Mouse (Mus musculus) MEL-GATA-1-ER (cell line): ENCODE data around the gene Als2.

Source experiments
- DNase-seq: peaks from one replicate; pipeline ENCODE4 v3.0.0-alpha.2; 2012; ENCODE audit warnings: low read depth; ENCODE audit errors: extremely low read depth

Gene Als2

DNA sequence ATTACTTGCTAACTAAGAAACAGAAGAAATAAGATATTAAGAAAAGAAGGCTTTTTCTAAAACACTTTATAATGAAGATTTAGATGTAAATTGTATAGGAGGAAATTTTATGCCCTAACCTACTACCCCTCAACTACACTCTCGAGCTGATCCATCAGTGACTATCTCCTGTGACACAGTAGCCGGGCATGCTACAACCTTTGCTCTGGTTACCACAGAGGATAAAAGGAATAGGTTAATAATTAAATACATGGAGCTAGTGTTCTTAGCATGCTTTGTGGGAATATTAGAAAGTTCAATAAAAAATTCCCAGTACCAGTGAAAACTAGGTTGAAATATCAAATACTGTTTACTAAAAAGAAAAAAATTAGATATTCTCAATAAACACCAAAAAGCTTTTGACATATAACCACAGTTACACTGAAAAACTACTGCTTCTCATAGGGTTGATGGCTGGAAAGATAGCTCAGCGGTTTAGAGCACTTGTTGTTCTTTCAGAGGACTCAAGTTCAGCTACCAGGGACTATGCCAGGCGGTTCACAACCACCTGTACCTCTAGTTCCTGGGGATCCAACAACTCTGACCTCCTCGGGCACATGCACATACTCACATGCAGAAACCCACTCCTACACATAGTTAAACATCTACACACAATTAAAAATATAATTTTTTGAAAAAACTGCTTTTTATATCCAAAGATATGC, 24.8 kb downstream of the Als2 start:
- DNase-seq, result no peak

DNA sequence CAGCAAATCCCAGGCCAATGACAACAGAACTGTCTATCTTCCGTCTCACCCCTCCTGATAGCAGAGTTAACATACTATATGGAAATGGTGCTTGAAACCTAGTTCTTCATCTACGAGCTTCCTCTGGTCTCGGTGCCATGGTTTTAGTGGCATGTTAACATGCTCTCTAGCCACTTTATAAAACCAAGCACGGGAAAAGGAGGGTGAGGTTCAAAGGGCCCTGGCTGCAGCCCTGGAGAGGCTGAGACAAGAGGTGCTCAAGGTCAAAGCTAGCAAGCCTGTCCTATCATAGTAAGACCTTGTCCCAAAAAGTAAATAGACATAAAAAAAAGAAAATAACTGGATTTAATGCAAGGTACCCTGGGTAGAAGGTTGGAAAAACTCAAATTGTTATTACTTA, 25.4 kb downstream of the Als2 start:
- DNase-seq, result no peak

DNA sequence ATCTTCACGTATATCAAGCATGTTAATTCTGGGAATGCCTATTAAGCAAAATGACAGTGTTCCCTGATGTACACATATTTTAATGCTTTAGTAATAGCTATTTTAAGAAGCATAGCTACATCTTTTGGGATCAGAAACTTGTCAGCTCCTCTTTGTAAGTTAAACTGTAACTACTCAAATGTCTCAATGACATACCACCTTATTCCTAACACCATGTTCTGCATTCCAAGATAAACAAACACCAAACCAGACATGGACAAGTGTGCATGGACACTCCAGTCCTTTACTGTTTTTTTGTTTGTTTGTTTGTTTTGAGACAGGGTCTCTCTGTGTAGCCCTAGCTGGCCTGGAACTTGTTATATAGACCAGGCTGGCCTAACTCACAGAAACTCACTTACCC, 28.7 kb downstream of the Als2 start:
- no peak for DNase-seq

DNA sequence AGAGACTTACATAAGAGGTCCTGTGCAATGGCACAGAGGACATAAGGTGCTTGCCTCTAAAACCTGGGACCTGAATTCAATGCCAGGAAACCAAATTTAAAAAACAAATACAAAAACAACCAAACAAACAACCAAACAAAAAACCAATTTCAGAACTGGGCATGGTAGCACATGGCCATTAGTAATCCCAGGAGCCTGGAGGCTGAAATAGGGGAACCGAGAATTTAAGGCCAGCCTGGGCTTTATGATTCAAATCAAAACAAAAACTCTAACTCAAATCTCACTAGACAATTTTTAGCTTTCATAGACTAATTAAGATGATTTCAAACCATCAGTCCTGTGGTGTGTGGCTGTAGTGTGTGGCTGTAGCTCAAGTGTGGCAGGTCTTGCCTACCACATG, 32.5 kb downstream of the Als2 start:
- no peak for DNase-seq

DNA sequence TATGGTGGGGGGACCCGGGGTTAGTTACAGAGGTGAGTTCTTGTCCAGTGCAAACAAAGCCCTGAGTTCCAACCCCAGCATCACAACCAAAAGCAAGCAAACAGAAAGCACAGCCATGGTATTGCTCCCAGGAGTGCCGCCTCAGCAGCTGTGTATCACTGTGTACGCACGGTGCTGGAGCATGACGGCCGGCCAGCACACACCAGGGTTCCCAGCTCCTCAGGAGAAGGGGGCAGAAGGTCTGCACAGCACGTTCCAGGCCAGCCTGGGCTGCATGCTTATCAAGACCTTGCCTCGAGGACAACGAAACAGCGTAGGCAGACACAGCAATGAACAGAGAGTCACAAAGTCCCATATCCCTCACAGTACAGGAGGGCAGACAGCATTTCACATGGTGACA, 34.7 kb downstream of the Als2 start:
- no peak for DNase-seq

DNA sequence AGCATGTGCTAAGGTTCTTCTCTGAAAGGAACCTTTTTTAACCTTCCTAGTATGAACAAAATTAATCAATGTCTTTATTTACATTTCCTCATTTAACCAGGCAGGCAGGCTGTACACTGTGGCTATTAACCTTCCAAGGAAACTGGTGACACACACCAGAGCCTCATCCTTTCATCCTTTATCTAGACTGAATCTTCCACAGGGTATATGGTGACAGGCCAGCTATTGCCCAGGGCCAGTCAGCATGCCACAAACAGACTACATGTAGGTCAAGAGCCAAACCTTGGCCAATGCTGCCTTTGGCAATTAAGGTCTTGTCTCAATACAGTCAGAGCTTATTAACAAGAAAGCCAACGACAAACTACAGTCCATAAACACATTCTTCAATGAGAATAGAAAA, 35.5 kb downstream of the Als2 start:
- no peak for DNase-seq

DNA sequence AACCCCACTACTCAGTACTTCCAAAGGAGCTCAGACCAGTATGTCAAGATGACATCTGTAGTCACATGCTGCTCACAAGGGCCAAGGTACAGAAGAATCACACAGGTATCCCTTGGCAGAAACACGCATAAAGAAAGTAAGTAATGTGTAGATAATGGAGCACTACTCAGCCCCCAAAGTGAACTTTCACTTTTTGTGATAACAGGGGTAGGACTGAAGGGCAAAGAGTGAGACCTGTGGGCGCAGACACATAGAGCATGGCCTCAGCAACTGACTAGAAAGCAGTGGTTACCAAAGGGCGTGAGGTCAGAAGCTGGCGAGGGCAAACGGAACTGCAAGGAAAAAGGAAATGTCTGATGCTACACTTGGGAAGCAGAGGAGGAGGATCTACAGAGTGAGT, 36.1 kb downstream of the Als2 start:
- DNase-seq, result no peak

DNA sequence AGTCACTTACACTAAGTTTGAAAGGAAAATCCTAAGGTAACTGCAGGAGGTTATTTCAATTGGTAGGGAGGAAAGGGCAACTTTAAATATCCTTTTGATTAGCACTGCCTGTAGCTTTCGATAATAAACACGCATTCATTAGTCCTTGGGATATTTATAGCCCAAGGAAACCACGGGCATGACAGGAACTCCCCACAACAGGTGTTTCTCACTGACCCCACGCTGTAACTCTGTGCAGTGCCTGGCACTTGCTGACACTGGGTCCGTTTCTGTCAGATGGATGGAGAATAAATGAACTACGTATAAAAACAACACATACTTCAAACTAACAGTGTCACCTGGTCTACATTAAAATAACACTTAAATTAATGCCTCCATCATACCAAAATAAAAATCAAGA, 42.1 kb downstream of the Als2 start:
- DNase-seq, result no peak

DNA sequence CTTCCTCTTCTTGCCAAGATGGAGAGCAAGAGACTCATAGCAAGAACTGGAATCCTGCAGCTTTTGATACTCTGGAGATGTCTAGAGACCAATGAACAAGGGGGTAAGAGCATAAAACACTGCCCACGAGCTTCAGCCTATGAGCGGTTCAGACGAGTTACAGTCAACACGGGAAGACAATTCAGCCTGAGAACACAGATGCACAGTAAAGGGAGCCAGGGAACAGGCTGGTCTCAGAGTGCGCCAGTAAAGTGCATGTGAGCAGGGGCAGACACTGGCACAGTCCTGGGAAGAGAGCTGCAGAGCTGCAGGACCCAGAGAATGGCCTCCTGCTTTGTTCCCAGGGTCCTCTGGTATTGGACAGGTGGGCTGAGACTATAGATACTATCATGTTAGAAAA, 49.2 kb downstream of the Als2 start:
- DNase-seq, result no peak

DNA sequence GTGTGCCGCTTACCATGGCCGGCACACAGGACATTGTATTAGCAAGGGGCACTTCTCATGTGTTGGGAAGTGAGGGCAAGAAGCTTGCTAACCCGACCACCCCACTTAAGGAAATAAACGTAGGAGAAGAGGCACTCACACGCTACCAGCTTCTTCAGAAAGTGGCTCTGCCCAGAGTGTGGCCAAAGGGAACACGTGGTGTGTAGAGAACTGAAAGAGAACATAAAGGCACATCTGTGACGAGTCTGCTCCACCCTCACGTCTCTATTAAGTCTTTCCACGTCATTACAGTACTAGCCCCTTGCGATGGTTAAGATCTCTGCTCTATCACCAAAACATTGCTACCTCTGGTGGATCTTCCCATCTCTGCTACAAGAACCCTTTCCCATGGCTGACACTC, 50.7 kb downstream of the Als2 start:
- no peak for DNase-seq

DNA sequence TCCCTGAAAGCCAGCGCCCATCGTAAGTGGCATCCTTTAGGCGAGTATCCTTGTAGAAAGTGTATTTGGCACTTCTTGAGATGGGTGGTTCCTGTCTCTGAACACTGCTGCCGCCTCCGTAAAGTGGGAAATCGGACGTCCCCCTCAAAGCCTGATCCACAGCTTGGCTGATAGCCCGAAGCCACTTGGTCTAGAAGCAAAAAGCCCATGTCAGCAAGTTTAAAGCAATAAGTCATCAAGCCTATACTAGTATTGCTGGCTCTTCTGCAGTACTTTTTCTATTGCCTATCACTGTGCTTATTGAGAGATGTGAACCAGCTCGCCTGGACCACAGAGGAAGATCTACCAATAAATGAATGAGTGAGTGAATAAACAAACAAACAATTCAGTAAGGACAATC, 51.6 kb downstream of the Als2 start:
- no peak for DNase-seq

DNA sequence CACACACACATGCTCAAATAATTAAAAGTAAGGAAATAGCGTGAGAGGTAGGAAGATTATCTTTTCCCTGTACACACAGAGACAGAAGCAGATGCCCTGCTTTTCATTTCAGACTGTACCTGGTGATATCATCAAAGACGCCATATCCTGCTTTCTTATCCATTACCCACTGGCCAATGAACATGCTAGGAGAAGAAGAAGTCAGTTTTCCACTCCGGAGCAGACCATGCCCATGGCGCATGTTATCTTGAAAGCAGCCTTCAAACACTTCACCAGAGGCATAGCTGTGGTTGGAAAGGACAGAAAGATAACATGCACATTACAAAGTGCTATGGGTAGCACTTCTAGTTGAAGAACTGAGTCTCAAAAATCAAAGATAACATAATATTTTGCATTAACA, 54.0 kb downstream of the Als2 start:
- DNase-seq, result peak; percentile 90

DNA sequence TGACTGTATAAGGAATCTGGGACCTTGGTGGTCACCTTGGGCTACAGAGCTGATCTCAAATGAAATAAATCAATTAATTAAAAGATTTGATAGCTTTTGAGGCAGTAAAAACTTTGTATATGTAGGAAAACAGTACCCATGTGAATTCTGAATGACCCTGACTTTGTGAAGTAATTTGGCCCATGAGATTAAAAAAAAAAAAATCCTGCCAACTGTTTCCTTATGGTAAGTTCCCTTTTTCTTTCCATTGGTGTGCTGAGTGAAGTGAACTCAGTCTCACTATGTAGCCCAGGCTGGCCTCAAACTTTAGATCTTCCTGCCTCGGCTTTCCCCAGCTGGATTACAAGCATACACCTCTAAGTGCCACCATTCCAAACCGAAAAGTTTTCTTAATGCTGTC, 54.7 kb downstream of the Als2 start:
- peak; percentile 26 for DNase-seq

DNA sequence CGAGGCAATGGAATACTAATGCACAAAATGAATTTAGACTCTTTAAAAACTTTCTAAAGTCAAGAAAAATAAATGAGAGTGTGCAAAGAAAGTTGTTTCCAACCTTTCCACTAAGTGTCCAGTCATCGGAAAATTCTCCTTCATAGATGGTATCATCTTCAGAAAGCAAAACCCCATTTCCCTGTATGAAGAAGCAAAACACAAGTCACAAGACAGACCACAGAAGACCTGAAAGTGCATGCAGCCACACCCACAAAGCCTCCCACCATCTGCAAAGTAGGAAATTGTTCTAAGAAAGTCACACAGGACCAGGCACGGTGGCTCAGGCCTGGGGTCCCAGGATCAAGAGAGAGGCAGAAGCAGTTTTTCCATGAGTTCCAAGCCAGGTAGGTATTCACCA, 57.0 kb downstream of the Als2 start:
- DNase-seq, result no peak

DNA sequence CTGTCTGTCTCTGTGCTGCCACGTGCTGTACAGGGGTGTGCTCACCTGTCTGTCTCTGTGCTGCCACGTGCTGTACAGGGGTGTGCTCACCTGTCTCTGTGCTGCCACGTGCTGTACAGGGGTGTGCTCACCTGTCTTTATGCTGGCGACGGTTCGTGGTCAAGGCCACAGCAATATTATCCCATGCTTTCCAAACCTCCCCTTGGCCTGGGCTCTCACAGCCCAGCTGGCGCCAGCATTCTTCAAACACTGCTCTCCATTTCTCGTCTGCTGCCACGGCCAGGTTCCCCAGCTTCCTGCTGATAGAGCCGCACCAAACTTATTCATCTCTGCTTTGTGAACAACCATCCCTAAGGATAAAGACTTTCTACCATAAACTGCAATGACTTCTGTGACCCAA, 58.6 kb downstream of the Als2 start:
- no peak for DNase-seq

DNA sequence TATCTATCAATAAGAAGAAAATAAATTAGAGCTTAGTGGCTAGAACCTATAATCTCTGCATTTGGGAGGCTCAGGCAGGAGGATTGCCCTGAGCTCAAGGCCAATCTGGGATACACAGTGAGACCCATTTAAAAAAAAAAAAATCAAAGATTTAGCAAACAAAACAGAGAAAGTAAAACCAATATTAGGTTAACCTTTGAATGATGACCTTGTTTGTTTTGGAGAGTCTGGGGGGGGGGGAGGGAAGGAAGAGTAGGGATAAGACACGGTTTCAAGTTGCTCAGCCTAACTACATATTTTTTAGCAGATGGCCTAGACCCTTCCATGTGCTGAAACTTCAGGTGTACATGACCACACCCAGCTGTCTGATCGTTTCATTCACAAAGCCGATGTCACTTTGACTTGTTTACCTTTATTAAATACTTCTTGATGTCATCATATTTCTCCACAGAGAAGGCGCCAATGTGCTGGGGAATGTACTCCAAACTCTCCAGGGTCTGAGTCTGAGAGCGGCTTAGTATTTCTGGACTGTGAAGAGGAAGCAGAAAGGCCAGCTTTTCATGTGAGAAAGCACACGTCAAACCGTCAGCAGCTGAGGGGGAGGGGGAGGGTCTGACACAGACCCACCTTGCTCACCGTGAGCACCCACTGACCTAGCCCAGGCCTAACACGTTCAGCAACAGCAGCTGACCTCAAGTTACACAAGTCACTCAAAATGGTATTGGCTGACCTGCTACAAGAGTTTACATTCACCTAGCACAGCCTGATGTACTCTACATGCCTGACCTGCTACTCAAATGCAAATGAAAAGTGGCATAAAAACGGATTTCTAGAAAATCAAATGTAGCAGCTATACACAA, 62.3 kb downstream of the Als2 start:
- no peak for DNase-seq

DNA sequence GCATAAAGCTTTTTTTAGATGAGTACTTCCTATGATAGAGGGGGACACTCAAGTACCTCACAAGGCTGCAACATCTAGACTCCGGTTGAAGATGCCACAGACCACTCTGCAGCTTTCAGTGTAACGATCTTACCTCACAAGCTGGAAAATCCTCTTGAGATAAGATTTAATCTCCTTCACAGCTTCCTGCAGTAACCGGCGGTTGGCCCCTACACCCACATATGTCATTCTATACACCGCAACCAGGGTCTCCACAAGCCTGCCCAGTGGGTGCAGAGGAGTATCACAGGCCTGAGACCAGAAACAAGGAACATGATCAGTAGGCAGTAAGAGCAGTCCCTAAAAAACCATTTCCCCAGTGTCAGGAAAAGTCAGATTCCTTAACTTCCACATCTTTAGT, 64.0 kb downstream of the Als2 start:
- DNase-seq, result no peak

DNA sequence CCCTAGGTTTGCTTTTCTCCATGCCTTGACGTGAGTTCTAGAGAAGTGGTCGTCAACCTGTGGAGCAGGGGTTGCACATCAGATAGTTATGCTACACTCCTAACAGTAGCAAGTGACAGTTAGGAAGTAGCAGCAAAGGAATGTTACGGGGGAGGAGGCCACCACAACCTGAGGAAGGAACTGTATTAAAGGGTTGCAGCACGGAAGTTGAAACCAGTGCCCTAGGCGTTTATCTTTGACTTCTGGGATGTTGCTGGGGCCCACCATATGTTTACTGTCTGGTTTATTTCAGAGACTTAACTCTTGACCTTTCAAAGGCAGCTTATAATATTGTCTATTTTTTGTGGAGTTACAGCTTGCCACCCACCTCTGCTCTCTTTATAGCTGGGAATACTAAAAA, 65.2 kb downstream of the Als2 start:
- DNase-seq, result no peak

DNA sequence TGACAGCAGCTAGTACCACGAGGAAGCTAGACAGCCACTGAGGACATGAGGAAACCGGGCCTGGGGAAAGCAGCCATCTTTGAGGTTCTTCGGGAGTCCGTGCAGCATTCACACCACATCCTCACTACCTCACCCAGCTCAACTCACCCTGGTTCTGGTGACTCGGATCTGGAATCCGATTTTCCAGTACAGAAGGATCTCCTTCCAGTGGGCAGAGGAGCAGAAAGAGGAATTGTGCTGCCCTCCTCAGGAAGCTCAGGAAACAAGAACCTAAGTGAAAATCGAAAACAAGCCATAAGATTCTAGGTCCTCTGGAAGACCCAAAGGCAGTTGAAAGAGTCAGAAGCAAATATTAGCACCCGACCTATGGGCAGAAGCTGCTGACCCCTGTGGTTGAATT, 66.7 kb downstream of the Als2 start:
- DNase-seq, result no peak

DNA sequence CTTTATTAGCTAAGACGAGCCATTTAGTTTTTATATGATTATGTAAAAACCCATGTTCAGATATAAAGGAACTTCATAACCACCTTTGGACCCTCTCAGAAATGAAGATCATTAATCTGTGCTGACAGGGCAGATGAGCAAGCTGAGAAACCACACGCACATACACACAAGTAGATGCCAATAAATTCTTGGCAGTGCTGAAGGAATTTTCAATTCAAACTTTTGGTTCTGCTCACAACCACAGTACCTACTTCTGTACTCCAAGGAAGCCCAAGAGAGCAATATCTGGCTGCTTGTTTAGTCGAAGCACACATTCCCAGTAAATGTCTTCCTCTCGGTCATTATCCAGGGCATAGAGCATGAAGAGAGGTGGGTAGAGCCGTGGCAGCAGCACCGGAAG, 67.4 kb downstream of the Als2 start:
- no peak for DNase-seq

DNA sequence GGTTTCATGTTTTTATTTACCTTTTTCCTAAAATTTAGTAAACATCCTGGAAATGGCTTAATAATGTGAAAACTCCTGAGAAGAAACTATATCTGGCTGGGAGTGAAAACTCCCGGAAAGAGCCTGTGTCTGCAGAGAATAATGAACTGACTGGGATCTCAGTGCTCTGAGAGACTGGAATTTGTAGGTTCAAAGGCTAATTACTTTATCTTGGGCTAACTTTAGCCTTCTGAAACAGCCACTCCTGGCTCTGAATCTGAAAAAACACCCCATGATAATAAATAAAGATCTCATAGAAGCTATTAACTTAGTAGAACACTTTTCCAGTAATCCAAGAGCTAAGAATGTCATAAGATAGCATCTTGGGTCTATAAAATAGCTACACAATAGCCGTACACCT, 68.5 kb downstream of the Als2 start:
- DNase-seq, result no peak

DNA sequence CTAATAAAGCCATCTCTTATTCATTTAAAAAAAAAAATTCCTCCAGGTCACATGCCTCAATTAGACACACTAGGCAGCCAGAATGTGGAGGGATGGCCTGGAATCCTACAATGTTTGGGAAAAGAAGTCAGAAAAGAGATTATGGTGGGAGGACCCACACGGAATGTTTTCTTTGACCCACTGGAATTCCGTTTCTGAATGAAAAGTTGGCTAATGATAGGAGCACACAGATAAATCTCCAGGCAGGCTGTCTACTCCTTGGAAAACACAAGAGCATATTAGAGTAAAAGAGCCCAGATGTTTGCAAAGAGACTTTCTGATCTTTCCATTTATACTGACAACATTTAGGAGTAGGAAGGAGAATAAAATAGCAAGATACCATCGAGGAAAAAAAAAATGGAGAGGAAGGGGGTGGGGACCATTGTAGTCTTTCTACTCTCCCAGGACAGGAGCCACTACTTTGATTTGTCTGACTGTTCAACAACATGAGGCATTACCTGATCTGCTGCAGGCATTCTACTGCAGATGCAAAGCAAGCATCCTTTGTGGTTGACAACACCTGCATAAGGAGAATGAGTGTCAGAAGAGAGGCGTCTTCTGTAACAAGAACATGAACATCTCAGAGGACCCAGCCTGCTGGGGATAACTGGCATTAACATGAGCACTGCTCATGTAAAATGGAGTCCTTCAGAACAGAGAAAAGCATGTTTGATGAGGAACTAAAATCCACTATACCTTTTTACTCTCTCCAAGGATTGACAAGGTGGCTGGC, 69.2 kb downstream of the Als2 start:
- no peak for DNase-seq
